Mouse (Mus musculus): ENCODE data around the gene Ttc29.

Gene Ttc29

GRCm38 (mm10) chr8:78423937-78424336 is 210.8 kb downstream of the Ttc29 start:
- no peak for DNase-seq (ENCODE audit: low read depth, low spot score)

GRCm38 (mm10) chr8:78426455-78426854 is 213.4 kb downstream of the Ttc29 start:
- no peak for DNase-seq (ENCODE audit: low read depth, low spot score)

GRCm38 (mm10) chr8:78426875-78427768 is 214.0 kb downstream of the Ttc29 start:
- no peak for DNase-seq (ENCODE audit: low read depth, low spot score)

- no peak for DNase-seq (ENCODE audit: low read depth, low spot score)
These were observed 214.7 kb downstream of the Ttc29 start for GRCm38 (mm10) chr8:78427769-78428130.

GRCm38 (mm10) chr8:78428148-78428547 is 215.1 kb downstream of the Ttc29 start:
- no peak for DNase-seq (ENCODE audit: low read depth, low spot score)

DNA sequence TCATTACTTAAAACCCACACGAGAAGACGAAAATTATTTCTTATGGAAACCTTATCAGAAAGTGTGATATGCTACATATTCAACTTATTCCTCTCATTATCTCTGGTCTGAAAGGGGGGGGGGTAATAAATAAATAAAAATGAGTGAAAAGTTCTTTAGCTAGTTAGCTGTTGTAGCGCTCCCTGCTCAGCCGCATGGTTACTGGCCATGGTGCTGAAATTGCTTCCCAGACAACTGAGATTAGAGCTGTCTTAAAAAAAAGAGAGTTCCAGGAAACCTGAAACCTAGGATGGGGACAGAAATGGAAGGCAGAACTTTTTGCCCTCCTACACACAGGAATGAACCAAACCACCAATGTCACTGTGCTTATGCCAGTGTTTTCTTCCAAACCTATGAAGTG is 218.3 kb downstream of the Ttc29 start:
- DNase-seq (ENCODE audit: low read depth, low spot score), result peak; percentile 86

DNA sequence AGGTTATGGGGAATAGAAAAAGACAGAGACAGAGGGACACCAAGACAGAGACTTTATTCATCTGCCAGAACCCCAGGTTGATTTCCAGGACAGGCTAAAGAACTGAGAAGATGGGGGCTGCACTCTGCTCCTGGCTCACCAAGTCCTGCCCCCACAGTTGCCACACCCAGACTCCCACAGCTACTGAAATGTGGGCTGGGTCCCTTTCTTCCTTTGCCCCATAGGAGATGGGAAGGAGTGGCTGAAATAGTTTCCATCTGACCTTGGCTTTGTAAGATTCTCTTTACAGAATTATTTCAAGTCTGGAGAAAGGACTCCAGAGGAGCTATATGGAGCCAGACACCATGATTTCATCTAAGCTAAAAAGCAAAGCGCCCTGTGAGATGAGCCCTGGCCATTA is 219.4 kb downstream of the Ttc29 start:
- no peak for DNase-seq (ENCODE audit: low read depth, low spot score)

DNA sequence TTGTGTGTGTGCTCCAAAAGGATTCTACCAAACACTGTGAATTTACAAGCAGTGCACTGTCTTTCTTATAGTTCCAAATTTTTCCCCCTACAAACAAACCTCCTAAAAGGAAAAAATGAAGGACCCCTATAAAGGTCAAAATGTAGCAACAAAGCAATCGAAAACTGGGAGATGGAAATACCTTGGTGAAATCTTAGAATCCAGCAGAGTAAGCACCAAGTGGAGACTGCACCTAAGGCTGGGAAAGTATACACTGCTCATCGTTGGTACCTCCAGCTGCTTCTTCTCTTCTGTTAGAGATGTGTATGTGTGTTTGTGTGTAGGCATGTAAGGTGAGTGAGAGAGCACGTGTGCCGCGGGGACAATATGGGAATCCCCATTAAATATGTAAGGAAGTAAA is 220.2 kb downstream of the Ttc29 start:
- no peak for DNase-seq (ENCODE audit: low read depth, low spot score)

DNA sequence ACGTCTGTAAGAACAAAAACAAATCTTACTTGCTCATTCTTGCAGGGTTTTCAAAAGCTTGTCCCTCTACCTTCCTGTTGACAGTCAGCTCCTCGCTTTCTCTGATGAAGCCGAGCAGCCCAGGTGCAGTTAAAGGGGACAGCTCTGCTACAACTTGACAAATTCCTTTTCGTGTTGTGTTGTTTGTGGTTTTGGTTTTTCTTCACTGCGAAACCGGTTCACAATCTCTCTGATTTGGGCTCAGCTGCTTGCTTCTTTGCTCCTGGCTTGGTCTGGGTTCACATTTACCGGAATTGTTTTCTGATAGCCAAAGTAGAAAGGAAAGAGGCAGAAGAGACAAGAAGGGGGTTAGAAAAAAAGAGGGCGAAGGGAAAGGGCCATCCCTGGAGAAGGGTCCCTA is 221.2 kb downstream of the Ttc29 start:
- no peak for DNase-seq (ENCODE audit: low read depth, low spot score)

DNA sequence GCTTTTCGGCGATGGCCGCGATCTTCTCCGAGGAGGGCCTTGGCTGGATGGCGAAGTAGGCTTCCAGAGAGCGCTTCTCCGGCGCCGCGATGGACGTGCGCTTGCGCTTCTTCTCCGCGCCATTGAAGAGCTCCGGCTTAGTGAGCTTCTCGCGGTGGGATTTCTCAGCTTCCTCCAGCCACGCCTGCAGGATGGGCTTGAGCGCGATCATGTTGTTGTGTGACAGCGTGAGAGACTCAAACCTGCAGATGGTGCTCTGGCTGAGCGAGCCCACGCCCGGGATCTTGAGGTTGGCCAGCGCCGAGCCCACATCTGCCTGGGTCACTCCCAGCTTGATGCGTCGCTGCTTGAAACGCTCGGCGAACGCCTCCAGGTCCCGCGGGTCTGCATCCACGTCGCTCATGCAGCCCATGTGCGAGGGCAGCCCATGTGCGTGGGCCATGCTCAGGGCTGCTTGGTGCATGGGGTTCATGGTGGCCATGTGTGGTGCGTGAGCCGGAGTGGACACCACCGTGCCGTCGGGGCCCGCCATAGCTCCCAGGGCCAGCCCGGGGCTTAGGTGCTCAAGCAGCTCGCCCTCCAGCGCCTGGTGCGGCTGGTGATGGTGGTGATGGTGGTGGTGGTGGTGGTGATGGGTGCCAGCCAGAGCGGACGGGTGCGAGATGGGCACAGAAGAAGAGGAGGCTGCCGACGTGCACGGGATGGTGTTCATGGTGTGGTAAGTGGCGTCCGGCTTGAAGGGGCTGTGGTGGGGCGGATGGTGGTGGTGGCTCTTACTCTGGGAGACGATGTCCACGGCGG is 221.9 kb downstream of the Ttc29 start:
- no peak for DNase-seq (ENCODE audit: low read depth, low spot score)

DNA sequence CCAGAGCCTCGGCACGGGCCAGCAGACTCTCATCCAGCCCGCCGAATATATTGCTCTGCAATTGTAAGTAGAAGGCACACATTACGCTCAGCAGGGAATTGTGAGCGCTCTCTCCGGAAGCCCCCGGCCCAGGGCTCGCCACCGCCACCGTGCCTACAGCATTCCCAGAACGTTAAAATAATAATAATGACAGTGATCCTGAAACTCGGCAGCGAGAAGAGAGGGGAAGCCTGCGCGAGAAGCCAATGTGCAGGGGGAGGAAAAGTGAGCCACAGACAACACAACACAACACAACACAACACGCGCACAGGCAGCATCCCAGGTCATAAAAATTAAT is 222.5 kb downstream of the Ttc29 start:
- no peak for DNase-seq (ENCODE audit: low read depth, low spot score)

GRCm38 (mm10) chr8:78436071-78436651 is 223.1 kb downstream of the Ttc29 start, which contains the start of gene Pou4f2:
Gene Pou4f2 (minus strand): TSS chr8:78436645.
- peak; percentile 61 for DNase-seq (ENCODE audit: low read depth, low spot score)

DNA sequence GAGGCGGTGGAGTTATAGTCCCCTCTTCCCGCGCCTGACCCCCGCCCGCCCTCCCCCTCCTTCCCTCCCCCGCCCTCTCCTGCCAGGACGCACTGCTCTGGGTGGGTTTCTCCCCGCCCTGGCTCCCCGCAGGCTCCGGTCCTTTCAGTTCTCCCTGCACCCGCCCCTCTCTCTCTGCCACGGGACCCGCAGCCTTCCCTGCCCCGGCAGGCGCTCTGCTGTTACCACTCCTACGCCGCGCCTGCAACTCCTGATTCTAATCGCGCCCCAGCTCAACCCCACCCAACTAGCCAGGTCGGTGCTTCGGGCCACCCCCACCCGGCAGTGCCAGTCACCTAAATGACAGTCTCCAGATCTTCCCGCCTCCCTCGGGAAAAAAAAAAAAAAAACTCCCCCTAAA is 223.6 kb downstream of the Ttc29 start:
- DNase-seq (ENCODE audit: low read depth, low spot score), result no peak

DNA sequence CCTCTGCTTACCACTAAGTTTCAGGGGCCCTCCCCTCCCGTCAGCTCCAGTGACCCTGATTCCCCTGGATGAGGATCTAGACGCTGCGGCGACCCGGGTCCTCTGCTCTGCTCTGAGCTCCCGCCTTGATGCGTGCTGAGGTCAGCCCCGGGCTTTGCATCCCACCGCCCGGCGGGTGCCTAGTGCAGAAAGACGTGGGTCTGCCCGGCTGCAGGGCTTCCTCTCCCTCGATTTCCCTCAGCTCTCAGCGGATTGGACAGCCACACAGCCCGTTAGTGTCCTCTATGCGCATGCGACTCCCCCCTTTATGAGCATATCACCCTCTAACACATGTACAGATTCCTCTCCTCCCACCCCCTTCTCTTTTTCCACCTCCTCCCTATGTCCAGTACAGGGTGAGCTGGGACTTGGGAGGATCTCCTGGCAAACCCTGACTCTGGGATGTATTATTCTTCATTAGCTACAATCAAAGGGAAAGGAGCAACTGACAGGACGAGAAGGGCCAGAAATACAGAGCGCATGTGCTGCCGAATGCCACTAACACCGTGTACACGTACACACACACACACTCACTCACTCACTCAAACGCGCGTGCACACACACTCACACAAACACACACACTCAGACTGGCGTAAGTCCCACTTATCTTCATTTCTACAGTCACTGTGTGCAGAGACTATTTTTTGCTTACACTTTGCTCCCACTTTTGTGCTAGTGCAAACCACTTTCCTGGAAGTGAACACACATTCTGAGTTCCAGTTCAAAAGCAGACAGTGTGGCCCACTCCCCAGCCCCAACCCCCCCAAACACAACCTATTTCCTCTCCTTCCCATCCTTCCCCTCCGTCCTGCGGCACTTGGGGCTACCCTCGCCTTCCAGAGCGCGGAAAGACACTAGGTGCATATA is 224.3 kb downstream of the Ttc29 start:
- no peak for DNase-seq (ENCODE audit: low read depth, low spot score)

- DNase-seq (ENCODE audit: low read depth, low spot score), result peak; percentile 78
These were observed 225.0 kb downstream of the Ttc29 start for GRCm38 (mm10) chr8:78438121-78438520.

DNA sequence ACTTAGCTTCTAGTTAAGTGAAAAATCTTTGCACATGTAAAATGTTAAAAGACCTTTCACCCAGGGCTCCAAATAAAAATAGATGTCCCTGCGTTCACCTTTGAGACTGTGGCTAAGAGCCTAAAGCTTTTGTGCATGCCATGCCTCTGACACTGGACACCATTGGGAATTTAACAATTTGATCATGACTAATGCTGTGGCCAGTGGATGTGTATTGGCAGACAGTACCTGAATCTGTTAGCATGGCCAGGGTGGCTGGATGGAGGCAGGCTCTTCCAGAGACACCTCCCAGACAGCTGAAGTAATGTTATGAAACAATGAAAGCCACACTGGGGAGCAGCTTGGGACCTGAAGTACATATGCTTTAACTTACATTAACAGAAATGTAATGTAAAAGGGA is 229.7 kb downstream of the Ttc29 start:
- no peak for DNase-seq (ENCODE audit: low read depth, low spot score)
